Mouse (Mus musculus): ENCODE data around the gene Lnx2. TPM values are rescaled to one million over a fixed set of nuclear protein-coding genes. Genes with fewer than 3 reads are reported as not detected.

The Lnx2 gene
- polyA plus RNA-seq, 1 experiment, result 8.6 TPM

GRCm38 (mm10) chr5:147066965-147067364, 9.4 kb downstream of the Lnx2 start:
- no peak overlapping the region for H3K4me3 ChIP-seq (ENCODE audit: insufficient read depth, low read length)
- H3K4me1 ChIP-seq (ENCODE audit: control insufficient read depth, insufficient read depth, low read length), result peaks cover 3% of the 10 kb centered on the region; the same call in 1 of the 2 replicates
- no peak overlapping the region for H3K27ac ChIP-seq (ENCODE audit: insufficient read depth, low read length)
- TF ChIP-seq POLR2A (IDR thresholded peaks at IDR 0.05; ENCODE audit: low read depth, low read length), result no peak
- TF ChIP-seq CTCF (IDR thresholded peaks at IDR 0.05; ENCODE audit: borderline replicate concordance, insufficient read depth, low read length), result no peak

DNA sequence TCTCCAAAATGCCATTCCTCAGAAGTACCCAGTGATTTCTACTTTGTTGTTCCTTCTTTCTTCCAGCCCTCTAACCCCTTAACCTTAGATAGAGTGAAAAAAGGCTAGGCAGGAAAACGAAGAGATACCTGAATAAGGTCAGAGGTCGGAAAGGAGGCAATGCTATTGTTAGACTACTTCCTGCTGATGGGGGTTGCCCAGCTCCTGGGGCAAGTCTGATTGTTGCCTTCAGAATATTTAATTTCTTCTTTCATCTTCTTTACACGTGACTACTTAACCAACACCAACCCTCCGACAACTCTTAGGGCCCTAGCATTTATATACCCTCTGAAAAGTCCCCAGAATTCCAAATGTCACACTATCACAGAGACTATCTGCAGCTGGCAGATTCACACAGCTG, 10.3 kb downstream of the Lnx2 start:
- H3K4me1 ChIP-seq (ENCODE audit: control insufficient read depth, insufficient read depth, low read length), result peaks cover 3% of the 10 kb centered on the region; the same call in 1 of the 2 replicates
- TF ChIP-seq CTCF (IDR thresholded peaks at IDR 0.05; ENCODE audit: borderline replicate concordance, insufficient read depth, low read length) (no peak), POLR2A (IDR thresholded peaks at IDR 0.05; ENCODE audit: low read depth, low read length) (no peak)
- H3K4me3 ChIP-seq (ENCODE audit: insufficient read depth, low read length), result no peak overlapping the region
- no peak overlapping the region for H3K27ac ChIP-seq (ENCODE audit: insufficient read depth, low read length)

- H3K4me1 ChIP-seq (ENCODE audit: control insufficient read depth, insufficient read depth, low read length), result peaks cover 3% of the 10 kb centered on the region; the same call in 1 of the 2 replicates
- H3K4me3 ChIP-seq (ENCODE audit: insufficient read depth, low read length), result no peak overlapping the region
- TF ChIP-seq POLR2A (IDR thresholded peaks at IDR 0.05; ENCODE audit: low read depth, low read length) (no peak), CTCF (IDR thresholded peaks at IDR 0.05; ENCODE audit: borderline replicate concordance, insufficient read depth, low read length) (no peak)
- H3K27ac ChIP-seq (ENCODE audit: insufficient read depth, low read length), result no peak overlapping the region; the same call in 1 of the 2 replicates
Measured at GRCm38 (mm10) chr5:147063215-147063661, 13.1 kb downstream of the Lnx2 start.

- TF ChIP-seq CTCF (IDR thresholded peaks at IDR 0.05; ENCODE audit: borderline replicate concordance, insufficient read depth, low read length) (no peak), POLR2A (IDR thresholded peaks at IDR 0.05; ENCODE audit: low read depth, low read length) (no peak)
- Histone ChIP-seq H3K27ac (ENCODE audit: insufficient read depth, low read length) (no peak overlapping the region), H3K4me3 (ENCODE audit: insufficient read depth, low read length) (no peak overlapping the region), H3K4me1 (ENCODE audit: control insufficient read depth, insufficient read depth, low read length) (peaks cover 5% of the 10 kb centered on the region; the same call in 1 of the 2 replicates)
Measured at GRCm38 (mm10) chr5:147060024-147060423, 16.4 kb downstream of the Lnx2 start.

GRCm38 (mm10) chr5:147059319-147059718, 17.1 kb downstream of the Lnx2 start:
- no peak for TF ChIP-seq CTCF (IDR thresholded peaks at IDR 0.05; ENCODE audit: borderline replicate concordance, insufficient read depth, low read length)
- no peak for TF ChIP-seq POLR2A (IDR thresholded peaks at IDR 0.05; ENCODE audit: low read depth, low read length)
- H3K27ac ChIP-seq (ENCODE audit: insufficient read depth, low read length), result no peak overlapping the region
- H3K4me1 ChIP-seq (ENCODE audit: control insufficient read depth, insufficient read depth, low read length), result peaks cover 5% of the 10 kb centered on the region; the same call in 1 of the 2 replicates
- no peak overlapping the region for H3K4me3 ChIP-seq (ENCODE audit: insufficient read depth, low read length)

GRCm38 (mm10) chr5:147058661-147059060, 17.7 kb downstream of the Lnx2 start:
- Histone ChIP-seq H3K27ac (ENCODE audit: insufficient read depth, low read length) (no peak overlapping the region), H3K4me3 (ENCODE audit: insufficient read depth, low read length) (no peak overlapping the region), H3K4me1 (ENCODE audit: control insufficient read depth, insufficient read depth, low read length) (peaks cover 2% of the 10 kb centered on the region; the same call in 1 of the 2 replicates)
- no peak for TF ChIP-seq POLR2A (IDR thresholded peaks at IDR 0.05; ENCODE audit: low read depth, low read length)
- TF ChIP-seq CTCF (IDR thresholded peaks at IDR 0.05; ENCODE audit: borderline replicate concordance, insufficient read depth, low read length), result no peak

DNA sequence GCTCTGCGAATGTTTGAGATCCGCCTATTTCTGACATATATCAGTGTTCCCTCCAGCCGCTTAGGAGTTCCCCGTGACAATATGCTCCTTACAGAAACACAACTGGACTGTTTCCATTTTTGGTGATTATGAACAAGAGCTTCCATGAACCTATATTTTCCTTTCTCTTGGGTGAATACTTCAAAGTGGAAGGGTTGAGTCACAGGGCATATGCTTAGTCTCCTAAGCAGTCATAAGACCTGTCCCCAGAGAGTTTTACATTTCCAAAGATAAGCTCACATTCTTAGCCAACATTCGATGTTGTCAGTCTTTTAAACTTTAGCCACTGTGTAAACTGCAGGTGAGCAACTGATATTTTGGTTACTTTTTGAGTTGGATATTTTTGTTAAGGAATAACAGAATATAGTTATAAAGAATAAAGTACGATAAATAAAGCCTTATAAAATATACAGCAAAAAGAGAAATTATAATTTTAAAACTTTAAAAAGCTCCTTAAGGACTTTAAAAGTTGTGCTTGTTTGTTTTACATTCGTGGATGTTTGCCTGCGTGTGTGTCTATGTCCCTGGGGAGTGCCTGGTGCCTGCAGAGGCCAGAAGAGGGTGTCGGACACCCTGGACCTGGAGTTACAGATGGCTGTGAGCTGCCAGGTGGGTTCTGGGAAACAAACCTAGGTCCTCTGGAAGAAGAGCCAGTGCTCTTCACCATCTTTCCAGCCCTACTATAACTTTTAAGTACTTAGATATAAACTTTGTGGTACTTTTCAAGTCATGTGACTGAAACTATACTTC, 18.6 kb downstream of the Lnx2 start:
- TF ChIP-seq CTCF (IDR thresholded peaks at IDR 0.05; ENCODE audit: borderline replicate concordance, insufficient read depth, low read length) (no peak), POLR2A (IDR thresholded peaks at IDR 0.05; ENCODE audit: low read depth, low read length) (no peak)
- no peak overlapping the region for H3K4me3 ChIP-seq (ENCODE audit: insufficient read depth, low read length)
- H3K27ac ChIP-seq (ENCODE audit: insufficient read depth, low read length), result no peak overlapping the region
- H3K4me1 ChIP-seq (ENCODE audit: control insufficient read depth, insufficient read depth, low read length), result peaks cover 2% of the 10 kb centered on the region; the same call in 1 of the 2 replicates

- peaks cover 2% of the 10 kb centered on the region; the same call in 1 of the 2 replicates for H3K4me1 ChIP-seq (ENCODE audit: control insufficient read depth, insufficient read depth, low read length)
Measured at GRCm38 (mm10) chr5:147056712-147057290, 19.6 kb downstream of the Lnx2 start.

DNA sequence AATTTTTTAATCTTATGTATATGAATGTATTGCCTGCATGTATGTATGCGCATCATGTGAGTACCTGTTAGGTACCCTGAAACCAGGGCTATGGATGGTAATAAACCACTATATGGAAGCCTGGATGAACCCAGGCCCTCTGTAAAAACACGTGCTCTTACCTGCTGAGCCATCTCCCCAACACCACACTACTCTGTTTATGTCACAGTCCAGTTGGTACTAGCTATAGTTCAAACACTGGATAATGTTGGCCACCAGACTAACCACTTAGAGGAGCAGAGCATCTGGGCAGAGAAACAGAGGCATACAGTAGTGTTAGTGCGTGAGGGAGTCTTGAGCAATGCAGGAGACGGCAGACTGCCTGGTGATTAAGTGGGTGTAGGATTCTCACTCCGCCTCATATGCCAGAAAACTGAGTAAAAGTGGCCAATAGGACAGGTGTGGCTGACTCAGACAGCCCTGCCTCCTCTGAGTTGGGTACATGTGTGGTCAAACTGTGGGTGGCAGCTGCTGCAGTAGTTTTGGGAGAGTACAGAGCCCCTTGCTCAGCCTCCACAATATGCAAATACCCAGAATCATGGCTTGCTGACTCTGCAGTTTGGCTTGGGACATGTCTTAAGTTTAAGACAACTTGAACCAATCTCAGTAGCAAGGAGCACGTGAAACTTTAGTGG, 20.7 kb downstream of the Lnx2 start:
- Histone ChIP-seq H3K4me3 (ENCODE audit: insufficient read depth, low read length) (no peak overlapping the region), H3K27ac (ENCODE audit: insufficient read depth, low read length) (no peak overlapping the region), H3K4me1 (ENCODE audit: control insufficient read depth, insufficient read depth, low read length) (peaks cover 2% of the 10 kb centered on the region; the same call in 1 of the 2 replicates)
- TF ChIP-seq CTCF (IDR thresholded peaks at IDR 0.05; ENCODE audit: borderline replicate concordance, insufficient read depth, low read length), result no peak
- TF ChIP-seq POLR2A (IDR thresholded peaks at IDR 0.05; ENCODE audit: low read depth, low read length), result no peak

More at GRCm38 (mm10) chr5:147056712-147057290, 19.6 kb downstream of the Lnx2 start:
- TF ChIP-seq POLR2A (IDR thresholded peaks at IDR 0.05; ENCODE audit: low read depth, low read length) (no peak), CTCF (IDR thresholded peaks at IDR 0.05; ENCODE audit: borderline replicate concordance, insufficient read depth, low read length) (no peak)
- no peak overlapping the region for H3K4me3 ChIP-seq (ENCODE audit: insufficient read depth, low read length)
- 0 out of 2 replicates have a peak overlapping the region, but pooled peaks have one; percentile 14 for H3K27ac ChIP-seq (ENCODE audit: insufficient read depth, low read length)
